Mouse (Mus musculus) CD4-positive, CD25-positive, alpha-beta regulatory T cell (primary cell): ENCODE measurements around the gene Cnksr1. TPM values are rescaled to one million over a fixed set of nuclear protein-coding genes. Genes with fewer than 3 reads are reported as not detected.

ENCODE experiments used
- polyA plus RNA-seq: library from polyadenylated mRNA; unstranded; fragments of 100-300 nt; shearing (Covaris generic); gene quantifications from one replicate; pipeline ENCODE4 v1.2.1, GENCODE M21; 2017

Gene Cnksr1
- polyA plus RNA-seq: 0.12 TPM

DNA sequence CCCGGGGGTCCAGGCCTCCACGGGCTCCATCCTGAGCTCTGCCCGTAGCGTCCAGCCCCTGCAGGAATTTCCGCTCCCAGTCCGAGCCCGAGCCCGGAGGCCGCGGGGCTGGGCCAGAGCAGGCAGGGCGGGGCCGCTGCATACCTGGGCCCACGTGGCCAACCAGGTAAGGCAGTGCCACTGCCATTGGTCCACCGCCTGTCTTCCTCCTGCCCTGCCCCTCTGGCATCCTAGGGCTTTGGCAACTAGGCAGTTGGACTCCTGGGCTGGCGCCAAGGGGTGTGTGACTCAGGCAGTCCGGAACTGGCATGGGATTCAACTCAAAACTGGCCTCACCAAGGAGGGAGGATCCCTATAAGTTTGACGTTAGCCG lies at the start of gene Cnksr1:
Gene Cnksr1, minus strand, starts transcription at position 121 of the 373 bp plus-strand sequence.

DNA sequence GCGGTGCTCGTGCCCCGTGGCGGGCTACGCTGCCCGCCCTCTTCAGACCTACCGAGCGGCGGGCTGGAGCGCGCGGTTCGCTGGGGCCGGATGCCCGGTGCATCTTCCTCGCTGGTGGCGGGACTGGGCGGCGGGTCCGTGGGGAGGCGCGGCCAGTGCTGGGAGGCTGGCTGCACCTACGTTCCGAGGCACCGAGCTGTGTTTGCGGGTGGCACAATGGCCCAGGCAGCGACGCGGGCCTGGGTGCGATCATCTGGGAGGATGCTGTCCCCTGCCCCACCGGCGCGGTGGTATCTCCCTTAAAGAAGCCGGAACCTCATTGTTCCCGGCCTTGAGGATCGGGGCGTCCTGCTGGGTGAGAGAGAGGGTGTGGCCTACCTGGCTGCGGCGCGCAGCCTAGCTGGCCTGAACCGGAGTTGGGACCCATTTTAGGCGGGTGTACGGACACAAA lies 49.4 kb upstream of the Cnksr1 start, which contains the start of gene Pdik1l:
Gene Pdik1l, minus strand, starts transcription at position 321 of the 451 bp plus-strand sequence.

DNA sequence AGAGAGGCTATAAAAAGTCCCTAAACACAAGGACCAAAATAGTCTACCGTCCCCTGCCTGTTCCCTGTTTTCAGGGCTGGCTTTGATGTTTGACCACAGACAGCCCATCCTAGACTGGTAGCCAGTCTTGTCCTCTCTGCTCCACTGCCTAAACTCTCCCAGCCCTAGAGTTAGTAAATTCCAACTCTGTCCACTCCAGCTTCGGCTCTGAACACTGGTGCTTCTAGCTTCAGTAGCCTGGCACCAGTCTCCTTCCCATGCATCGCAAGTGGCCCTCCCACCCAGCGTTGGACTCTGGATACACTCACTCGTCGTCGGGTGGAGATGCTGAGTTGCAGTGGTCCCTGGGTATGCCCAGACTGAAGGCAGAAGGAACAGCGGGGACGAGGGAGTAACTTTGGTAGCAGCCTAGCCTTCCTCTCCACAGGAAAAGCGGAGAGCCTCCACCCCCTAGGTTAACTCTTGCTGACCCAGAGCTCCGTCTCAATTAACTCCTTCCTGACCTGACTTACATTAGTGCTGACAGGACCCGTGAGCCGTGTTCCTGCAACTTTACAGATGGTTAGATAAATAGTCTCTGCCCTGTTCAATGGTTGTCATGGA lies 15.6 kb upstream of the Cnksr1 start, which contains the start of gene Grrp1:
Gene Grrp1, minus strand, starts transcription at position 385 of the 603 bp plus-strand sequence.

DNA sequence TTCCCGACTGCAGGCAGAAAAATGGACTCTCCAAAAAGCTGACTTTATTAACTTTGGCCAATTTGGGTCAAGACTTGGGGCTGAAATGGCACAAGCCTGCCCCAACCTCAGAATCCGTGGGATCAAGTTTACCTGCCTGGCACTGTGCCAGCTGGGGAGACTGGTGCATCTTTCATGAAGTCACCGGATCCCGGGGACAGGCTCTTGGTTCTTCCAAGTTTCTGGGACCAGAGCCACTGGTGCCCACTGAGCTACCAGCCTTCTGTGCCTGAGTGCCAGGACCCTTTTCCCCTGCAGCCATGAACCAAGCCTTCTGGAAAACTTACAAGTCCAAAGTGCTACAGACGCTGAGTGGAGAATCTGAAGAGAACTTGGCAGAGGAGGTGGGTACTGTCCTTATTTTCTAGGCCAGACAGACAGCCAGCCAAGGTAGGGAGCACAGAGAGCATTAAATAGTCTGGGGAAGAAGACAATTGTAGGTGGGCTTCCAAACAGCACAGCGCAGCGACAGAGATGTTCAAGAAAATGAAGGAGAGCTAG lies 8.6 kb upstream of the Cnksr1 start, which contains the start of gene Gm30191:
Gene Gm30191, plus strand, starts transcription at position 217 of the 540 bp plus-strand sequence.

DNA sequence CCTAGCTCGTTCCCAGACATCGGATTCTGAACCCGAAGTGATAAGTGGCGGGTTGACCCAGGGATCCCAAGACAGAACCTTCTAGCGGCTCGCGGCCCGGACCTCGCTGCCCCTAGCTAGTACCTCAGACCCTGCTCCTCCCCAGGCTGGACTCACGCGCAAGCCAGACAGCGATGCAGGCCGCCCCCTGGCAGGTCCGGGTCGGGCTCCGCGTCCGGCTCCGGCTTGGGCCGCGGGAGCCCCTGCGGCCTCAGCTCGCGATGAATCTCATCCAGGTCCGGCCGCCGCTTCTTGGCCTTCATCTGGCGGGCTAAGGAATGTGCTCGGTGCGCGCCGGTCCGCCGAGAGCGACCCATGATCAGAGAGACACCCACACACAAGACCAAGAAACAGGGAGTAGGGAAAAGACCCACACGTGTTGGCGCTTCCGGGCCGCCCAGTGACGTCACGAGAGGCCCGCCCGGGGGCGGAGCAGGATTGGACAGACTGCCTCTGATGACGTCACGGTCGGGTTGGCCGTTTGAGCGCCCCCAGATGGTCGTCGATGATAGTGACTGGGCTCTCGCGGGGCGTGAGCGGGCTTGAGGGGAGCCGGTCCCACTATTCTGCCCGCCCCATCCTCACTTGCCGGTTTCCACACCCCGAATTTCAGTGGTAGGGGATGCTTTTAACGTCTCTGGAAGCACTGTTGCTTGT lies 7.1 kb upstream of the Cnksr1 start, which contains the start of gene Zfp593:
Gene Zfp593, minus strand, starts transcription at position 445 of the 696 bp plus-strand sequence.

DNA sequence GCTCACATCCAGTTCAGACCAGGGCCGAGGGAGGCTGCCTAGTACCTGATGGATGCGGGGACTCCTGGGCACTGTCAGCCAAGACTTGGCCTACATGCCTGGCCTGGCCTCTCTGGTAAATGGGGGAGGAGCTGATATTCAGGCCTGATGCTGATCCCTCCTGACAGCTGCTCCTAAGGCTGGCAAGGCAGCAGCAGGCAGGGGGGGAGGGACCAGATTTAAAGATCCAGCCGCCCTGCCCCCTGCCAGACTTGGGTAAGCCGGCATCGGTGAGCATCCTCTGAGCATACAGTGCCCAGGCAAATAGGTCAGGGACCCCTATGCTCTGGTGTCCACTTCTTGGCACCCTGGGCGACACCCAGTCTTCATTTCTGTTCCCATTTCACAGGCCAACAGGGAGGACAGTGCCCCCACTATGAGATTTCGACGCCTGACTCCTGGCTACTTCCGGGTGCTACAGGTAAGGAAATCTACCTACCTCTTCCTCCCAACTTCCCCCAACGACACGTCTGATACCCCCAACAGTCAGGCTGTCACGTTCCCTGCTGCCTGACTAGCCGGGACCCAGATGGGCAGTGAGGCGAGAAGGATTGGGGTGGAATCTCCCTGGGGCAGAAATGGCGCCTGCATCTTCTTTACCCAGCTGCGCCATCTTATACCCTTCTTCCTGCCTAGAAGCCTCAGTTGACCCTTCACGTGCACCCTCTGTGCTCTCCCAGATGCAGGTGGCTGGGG lies 5.5 kb upstream of the Cnksr1 start, which contains the start of gene E130218I03Rik:
Gene E130218I03Rik, plus strand, starts transcription at position 147 of the 735 bp plus-strand sequence.

DNA sequence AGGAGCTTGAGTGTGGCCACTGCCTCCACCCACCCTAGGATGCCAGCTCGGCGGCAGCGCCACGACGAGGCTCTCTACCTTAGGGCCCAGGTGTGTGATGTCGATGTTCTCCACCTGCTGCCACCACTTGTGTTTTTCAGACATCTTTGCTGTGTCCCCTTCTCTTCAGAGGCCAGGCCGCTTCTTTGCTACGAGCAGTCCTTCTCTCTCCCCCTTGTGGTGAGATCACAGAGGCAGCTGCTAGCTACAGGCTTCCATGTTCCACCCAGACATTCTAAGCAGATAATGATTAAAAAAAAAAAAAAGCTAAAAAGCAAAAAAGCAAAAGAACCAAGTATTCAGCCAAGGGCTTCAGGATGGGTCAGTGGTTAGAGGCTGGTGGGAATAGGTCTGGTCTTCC lies 11.0 kb downstream of the Cnksr1 start, which contains the start of gene Catsper4:
Gene Catsper4, minus strand, starts transcription at position 190 of the 400 bp plus-strand sequence.

DNA sequence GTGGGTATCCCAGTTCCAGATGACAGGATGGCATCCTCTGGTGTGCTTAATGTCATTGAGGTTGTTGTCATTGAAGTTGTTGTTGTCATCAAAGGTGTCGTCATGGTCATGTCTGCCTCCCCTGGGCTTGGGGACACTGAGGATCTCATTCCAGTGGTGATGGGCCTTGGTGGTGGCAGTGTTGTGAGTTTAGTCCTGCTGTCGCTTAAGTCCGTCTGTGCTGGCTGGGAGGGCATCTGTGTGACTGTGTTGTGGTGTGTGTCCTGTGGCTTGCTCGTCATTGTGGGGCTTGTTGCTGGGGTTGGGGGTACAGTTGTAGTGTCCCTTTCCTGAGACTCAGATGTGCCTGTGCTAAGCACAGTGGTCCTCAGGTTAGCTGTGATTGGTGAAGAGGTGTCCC lies 35.3 kb downstream of the Cnksr1 start, which contains the start of gene Gm7534:
Gene Gm7534, minus strand, starts transcription at position 101 of the 400 bp plus-strand sequence.

Other genes starting within 250 kb of the Cnksr1 start
- 30.3 TPM for gene Dhdds, start 237.5 kb downstream of the Cnksr1 start, polyA plus RNA-seq
- not detected for gene Lin28a, start 219.6 kb downstream of the Cnksr1 start, polyA plus RNA-seq
- 1.1 TPM for gene Zfp683, start 184.6 kb downstream of the Cnksr1 start, polyA plus RNA-seq
- gene Crybg2, start 177.6 kb downstream of the Cnksr1 start, polyA plus RNA-seq: 16.0 TPM
- gene Cd52, start 143.3 kb downstream of the Cnksr1 start, polyA plus RNA-seq: 2,735 TPM
- 64.4 TPM for gene Ubxn11, start 135.8 kb downstream of the Cnksr1 start, polyA plus RNA-seq
- gene Sh3bgrl3, start 109.6 kb downstream of the Cnksr1 start, polyA plus RNA-seq: 1,392 TPM
- gene Cep85, start 51.3 kb downstream of the Cnksr1 start, polyA plus RNA-seq: 38.4 TPM
- gene Gm7534, start 35.4 kb downstream of the Cnksr1 start, polyA plus RNA-seq: not detected
- not detected for gene Catsper4, start 11.0 kb downstream of the Cnksr1 start, polyA plus RNA-seq
- 9.3 TPM for gene E130218I03Rik, start 5.3 kb upstream of the Cnksr1 start, polyA plus RNA-seq
- gene Zfp593, start 7.2 kb upstream of the Cnksr1 start, polyA plus RNA-seq: 23.6 TPM
- gene Gm30191, start 8.5 kb upstream of the Cnksr1 start, polyA plus RNA-seq: not detected
- not detected for gene Grrp1, start 15.7 kb upstream of the Cnksr1 start, polyA plus RNA-seq
- 17.7 TPM for gene Pdik1l, start 49.5 kb upstream of the Cnksr1 start, polyA plus RNA-seq
- not detected for gene Trim63, start 76.7 kb upstream of the Cnksr1 start, polyA plus RNA-seq
- 0.28 TPM for gene Slc30a2, start 104.8 kb upstream of the Cnksr1 start, polyA plus RNA-seq
- 1.2 TPM for gene Extl1, start 145.5 kb upstream of the Cnksr1 start, polyA plus RNA-seq
- gene Pafah2, start 157.9 kb upstream of the Cnksr1 start, polyA plus RNA-seq: 1.8 TPM
- 62.6 TPM for gene Stmn1, start 229.9 kb upstream of the Cnksr1 start, polyA plus RNA-seq